Mouse (Mus musculus) lung, embryonic 14.5 days (tissue): ENCODE data around the gene Camk1d. TPM values are rescaled to one million over a fixed set of nuclear protein-coding genes. Genes with fewer than 3 reads are reported as not detected.

Experiments used
- polyA plus RNA-seq: library from polyadenylated mRNA; unstranded; fragments of >200 nt; fragmentation: Nextera tagmentation; extraction: Ambion mirVana; gene quantifications from 2 replicates; pipeline ENCODE4 v1.2.1, GENCODE M21; 2014

Camk1d gene
- polyA plus RNA-seq, 1 experiment from 2014 or later = 2.9 TPM

Other genes starting within 250 kb of the Camk1d start
- gene Nudt5, start 130.5 kb upstream of the Camk1d start, polyA plus RNA-seq = 83.0 and 83.9 TPM in 2 replicates
- 290 and 295 TPM in 2 replicates for gene Cdc123, start 130.6 kb upstream of the Camk1d start, polyA plus RNA-seq
- 2.1 and 2.2 TPM in 2 replicates for gene Gm13199, start 148.4 kb upstream of the Camk1d start, polyA plus RNA-seq
- gene Sec61a2, start 180.9 kb upstream of the Camk1d start, polyA plus RNA-seq = 72.6 and 74.0 TPM in 2 replicates
- gene Dhtkd1, start 228.3 kb upstream of the Camk1d start, polyA plus RNA-seq = 3.5 and 3.8 TPM in 2 replicates
- 11.6 and 11.7 TPM in 2 replicates for gene Upf2, start 237.0 kb upstream of the Camk1d start, polyA plus RNA-seq